Mouse (Mus musculus): ENCODE measurements around the gene Ndel1. TPM values are rescaled to one million over a fixed set of nuclear protein-coding genes. Genes with fewer than 3 reads are reported as not detected.

Gene Ndel1
- polyA plus RNA-seq, 2 experiments: 21.1 to 28.1 TPM

DNA sequence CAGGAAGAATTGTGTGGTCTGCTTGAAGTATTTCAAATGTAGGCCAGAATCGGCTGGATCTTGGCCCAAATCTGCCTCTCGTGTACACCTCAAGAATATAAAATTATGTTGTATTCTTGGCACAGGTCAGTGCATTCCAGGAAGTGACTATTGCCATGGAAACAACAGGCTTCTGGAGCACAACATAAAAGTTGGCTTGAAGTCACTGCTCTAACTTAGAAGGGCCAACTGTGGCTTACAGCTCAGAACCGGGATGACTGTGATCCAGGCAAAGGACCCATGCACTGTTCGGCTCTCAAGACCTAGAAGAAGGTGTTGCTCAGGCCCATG lies 34.8 kb upstream of the Ndel1 start:
- Histone ChIP-seq H3K9me3 (ENCODE audit: control insufficient read depth, low read length) (no peaks in the 10 kb centered on the region), H3K36me3 (replicated peaks; ENCODE audit: control insufficient read depth, insufficient read depth, low read depth) (peaks cover 35% of the 10 kb centered on the region), H3K27me3 (ENCODE audit: control insufficient read depth, insufficient read depth, low read length) (peaks cover 4% of the 10 kb centered on the region; the same call in 1 of the 2 replicates), H3K4me1 (replicated peaks; ENCODE audit: control insufficient read depth in 2 of 2, insufficient read depth in 2 of 2, low read length in 1 of 2) (peaks cover 0 to 4% of the 10 kb centered on the region in 2 experiments; a peak in 1 of 4 replicates), H3K4me3 (ENCODE audit: insufficient read depth in 1 of 2, low read depth in 2 of 2, low read length in 2 of 2) (no peak overlapping the region), H3K9ac (replicated peaks) (no peak overlapping the region), H3K27ac (no peak overlapping the region), H3K4me2 (ENCODE audit: low read depth) (no peak overlapping the region)
- TF ChIP-seq EP300 (IDR thresholded peaks at IDR 0.05; ENCODE audit: low read depth): no peak
- ATAC-seq (ENCODE audit: insufficient read depth) (no peak), DNase-seq (ENCODE audit: low read depth in 3 of 3, low spot score in 3 of 3) (no peak)
- 69% methylated on average over 4 of the region's 4 CpGs for WGBS (ENCODE audit: insufficient replicate concordance)

DNA sequence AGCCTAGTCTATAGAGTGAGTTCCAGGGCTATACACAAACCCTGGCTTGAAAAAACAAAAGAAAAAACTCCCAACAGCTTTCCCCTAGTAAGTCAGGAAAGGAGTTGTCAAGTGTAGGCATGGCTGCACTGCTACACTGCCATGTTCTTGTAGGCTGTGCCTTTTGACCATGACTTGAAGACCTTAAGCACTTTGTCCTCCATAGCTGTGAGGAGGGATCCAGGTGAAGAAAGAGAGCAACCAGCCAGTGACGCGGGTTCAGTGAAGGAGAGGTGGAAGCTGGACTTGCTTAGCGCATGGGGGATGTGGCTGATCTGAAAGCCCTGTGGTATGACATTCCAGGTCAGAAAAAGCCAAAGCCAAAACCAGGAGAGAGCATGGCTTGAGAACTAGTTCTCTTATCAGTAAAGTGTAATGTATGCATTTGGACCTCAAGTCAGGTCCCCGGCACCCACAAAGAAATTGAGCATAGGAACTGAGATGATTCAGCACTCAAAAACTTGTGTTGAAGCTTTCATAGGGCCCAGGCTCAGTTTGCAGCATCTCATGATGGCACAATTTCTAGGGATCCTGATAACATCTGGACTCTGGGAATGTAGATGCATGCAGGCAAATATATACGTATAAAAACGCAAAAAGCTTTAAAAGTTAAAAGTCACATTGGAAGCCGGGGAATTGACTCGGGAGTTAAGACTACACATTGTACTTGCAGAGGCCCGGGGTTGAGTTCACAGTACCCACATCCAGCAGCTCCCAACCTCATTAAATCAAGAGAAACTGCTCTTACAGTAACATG lies 34.2 kb upstream of the Ndel1 start:
- TF ChIP-seq CTCF (IDR thresholded peaks at IDR 0.05; ENCODE audit: low read depth): no peak
- TF ChIP-seq EP300 (IDR thresholded peaks at IDR 0.05; ENCODE audit: low read depth): no peak
- no peak overlapping the region for H3K9ac ChIP-seq (replicated peaks)
- DNase-seq (ENCODE audit: low read depth in 3 of 3, low spot score in 3 of 3) (no peak), ATAC-seq (ENCODE audit: insufficient read depth) (no peak)
- H3K27me3 ChIP-seq (ENCODE audit: control insufficient read depth, insufficient read depth, low read length): no peaks in the 10 kb centered on the region
- H3K4me2 ChIP-seq (ENCODE audit: low read depth): no peak overlapping the region
- 80% methylated on average over 9 of the region's 9 CpGs for WGBS (ENCODE audit: insufficient replicate concordance)
- H3K9me3 ChIP-seq (ENCODE audit: control insufficient read depth, low read length): no peaks in the 10 kb centered on the region
- H3K36me3 ChIP-seq (replicated peaks; ENCODE audit: control insufficient read depth, insufficient read depth, low read depth): peaks cover 35% of the 10 kb centered on the region
- peaks cover 0 to 4% of the 10 kb centered on the region in 2 experiments; a peak in 2 of 4 replicates for H3K4me1 ChIP-seq (replicated peaks; ENCODE audit: control insufficient read depth in 2 of 2, insufficient read depth in 2 of 2, low read length in 1 of 2)
- no peak overlapping the region for H3K4me3 ChIP-seq (ENCODE audit: insufficient read depth in 1 of 2, low read depth in 2 of 2, low read length in 2 of 2)
- H3K27ac ChIP-seq: no peak overlapping the region

DNA sequence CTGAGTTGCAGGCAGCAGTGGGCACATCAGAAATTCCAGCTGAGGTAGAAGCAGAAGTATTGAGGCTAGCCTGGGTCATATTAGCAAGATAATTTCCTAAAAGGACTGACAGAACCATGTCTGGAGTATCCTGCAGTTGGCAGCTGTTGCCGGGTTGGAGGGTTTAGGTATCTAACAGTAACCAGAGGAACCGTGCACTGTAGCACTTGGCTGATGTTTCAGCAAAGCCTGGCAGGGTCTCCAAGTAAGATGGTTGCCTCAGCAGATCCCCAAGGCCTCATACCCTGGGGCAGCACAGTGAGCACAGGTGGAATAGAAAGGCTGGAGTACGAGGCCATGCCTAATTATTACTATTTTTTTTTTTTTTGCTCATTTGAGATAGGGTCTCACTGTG lies 33.5 kb upstream of the Ndel1 start:
- Histone ChIP-seq H3K36me3 (replicated peaks; ENCODE audit: control insufficient read depth, insufficient read depth, low read depth) (peaks cover 35% of the 10 kb centered on the region), H3K4me1 (replicated peaks; ENCODE audit: control insufficient read depth in 2 of 2, insufficient read depth in 2 of 2, low read length in 1 of 2) (peaks cover 0 to 4% of the 10 kb centered on the region in 2 experiments; a peak in 2 of 4 replicates), H3K27me3 (ENCODE audit: control insufficient read depth, insufficient read depth, low read length) (no peaks in the 10 kb centered on the region), H3K9ac (replicated peaks) (no peak overlapping the region), H3K9me3 (ENCODE audit: control insufficient read depth, low read length) (no peaks in the 10 kb centered on the region), H3K27ac (no peak overlapping the region), H3K4me2 (ENCODE audit: low read depth) (no peak overlapping the region), H3K4me3 (ENCODE audit: insufficient read depth in 1 of 2, low read depth in 2 of 2, low read length in 2 of 2) (no peak overlapping the region)
- WGBS (ENCODE audit: insufficient replicate concordance): 79% methylated on average over 3 of the region's 3 CpGs
- no peak for TF ChIP-seq EP300 (IDR thresholded peaks at IDR 0.05; ENCODE audit: low read depth)
- TF ChIP-seq CTCF (IDR thresholded peaks at IDR 0.05; ENCODE audit: low read depth): no peak
- DNase-seq (ENCODE audit: low read depth in 3 of 3, low spot score in 3 of 3) (no peak), ATAC-seq (ENCODE audit: insufficient read depth) (no peak)

DNA sequence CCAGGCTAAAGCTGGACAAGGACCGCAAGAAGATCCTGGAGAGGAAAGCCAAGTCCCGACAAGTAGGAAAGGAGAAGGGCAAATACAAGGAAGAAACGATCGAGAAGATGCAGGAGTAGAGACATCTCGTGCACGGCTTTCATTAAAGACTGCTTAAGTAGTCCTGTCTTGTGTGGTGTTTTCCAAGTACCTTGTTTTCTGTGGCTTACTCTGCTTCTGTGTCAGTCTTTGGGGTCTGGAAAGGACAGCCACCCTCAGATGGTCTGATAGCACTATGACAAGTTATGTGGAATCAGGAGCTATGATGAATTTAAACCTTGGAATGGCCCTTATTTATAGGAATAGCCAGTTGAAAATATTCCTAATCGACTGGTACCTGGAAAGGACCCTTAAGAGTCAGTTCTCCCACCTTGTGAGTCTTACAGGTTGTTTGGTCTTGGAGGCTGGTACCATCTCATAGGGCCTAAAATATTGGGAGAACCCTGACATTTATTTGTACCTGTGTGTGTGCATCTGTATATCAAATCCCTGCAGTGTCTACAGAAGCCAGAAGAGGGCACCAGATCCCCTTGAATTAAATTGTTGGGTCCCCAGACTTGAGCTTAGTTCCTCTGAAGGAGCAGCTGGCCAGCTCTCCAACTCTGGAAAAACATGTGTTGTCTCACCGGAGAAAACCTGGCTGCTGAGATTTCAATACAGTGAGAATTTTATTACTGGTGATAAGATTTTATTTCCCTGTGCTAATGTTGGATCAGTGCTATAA lies 32.9 kb upstream of the Ndel1 start:
- TF ChIP-seq EP300 (IDR thresholded peaks at IDR 0.05; ENCODE audit: low read depth) (no peak), CTCF (IDR thresholded peaks at IDR 0.05; ENCODE audit: low read depth) (peak; percentile 64)
- Histone ChIP-seq H3K9me3 (ENCODE audit: control insufficient read depth, low read length) (no peaks in the 10 kb centered on the region), H3K4me2 (ENCODE audit: low read depth) (no peak overlapping the region), H3K27me3 (ENCODE audit: control insufficient read depth, insufficient read depth, low read length) (no peaks in the 10 kb centered on the region), H3K36me3 (replicated peaks; ENCODE audit: control insufficient read depth, insufficient read depth, low read depth) (peaks cover 35% of the 10 kb centered on the region), H3K27ac (no peak overlapping the region), H3K9ac (replicated peaks) (no peak overlapping the region), H3K4me1 (replicated peaks; ENCODE audit: control insufficient read depth in 2 of 2, insufficient read depth in 2 of 2, low read length in 1 of 2) (peaks cover 3 to 9% of the 10 kb centered on the region in 2 experiments), H3K4me3 (ENCODE audit: insufficient read depth in 1 of 2, low read depth in 2 of 2, low read length in 2 of 2) (no peak overlapping the region)
- ATAC-seq (ENCODE audit: insufficient read depth) (no peak), DNase-seq (ENCODE audit: low read depth in 3 of 3, low spot score in 3 of 3) (peak; percentile 51 to 60 (median 56))
- WGBS (ENCODE audit: insufficient replicate concordance): 82% methylated on average over 8 of the region's 8 CpGs

DNA sequence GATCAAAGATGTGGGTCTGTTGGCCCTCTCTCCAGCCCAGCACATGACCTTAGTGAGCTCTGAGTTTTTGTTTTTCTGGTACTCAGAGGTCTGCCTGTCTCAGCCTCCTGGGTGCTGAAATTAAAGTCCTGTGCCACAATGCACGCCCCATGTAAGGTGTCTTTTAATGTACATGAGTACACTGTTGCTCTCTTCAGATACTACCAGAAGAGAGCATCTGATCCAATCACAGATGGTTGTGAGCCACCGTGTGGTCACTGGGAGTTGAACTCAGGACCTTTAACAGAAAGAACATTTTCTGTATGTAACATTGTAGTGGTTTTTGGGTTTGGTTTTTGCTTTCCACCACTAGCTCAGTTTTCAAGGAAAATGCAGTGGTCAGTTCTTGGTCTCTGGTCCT lies 32.1 kb upstream of the Ndel1 start:
- Histone ChIP-seq H3K27me3 (ENCODE audit: control insufficient read depth, insufficient read depth, low read length) (no peaks in the 10 kb centered on the region), H3K9me3 (ENCODE audit: control insufficient read depth, low read length) (no peaks in the 10 kb centered on the region), H3K27ac (no peak overlapping the region), H3K36me3 (replicated peaks; ENCODE audit: control insufficient read depth, insufficient read depth, low read depth) (peaks cover 35% of the 10 kb centered on the region), H3K4me3 (ENCODE audit: insufficient read depth in 1 of 2, low read depth in 2 of 2, low read length in 2 of 2) (no peak overlapping the region), H3K9ac (replicated peaks) (no peak overlapping the region), H3K4me2 (ENCODE audit: low read depth) (no peak overlapping the region), H3K4me1 (replicated peaks; ENCODE audit: control insufficient read depth in 2 of 2, insufficient read depth in 2 of 2, low read length in 1 of 2) (peaks cover 10 to 17% of the 10 kb centered on the region in 2 experiments)
- 72% methylated on average over 2 of the region's 2 CpGs for whole genome bisulfite sequencing (ENCODE audit: insufficient replicate concordance)
- DNase-seq (ENCODE audit: low read depth in 3 of 3, low spot score in 3 of 3) (no peak), ATAC-seq (ENCODE audit: insufficient read depth) (no peak)
- TF ChIP-seq EP300 (IDR thresholded peaks at IDR 0.05; ENCODE audit: low read depth) (no peak), CTCF (IDR thresholded peaks at IDR 0.05; ENCODE audit: low read depth) (no peak)
